Mouse (Mus musculus): ENCODE measurements around the gene Atp6v0e2. TPM values are rescaled to one million over a fixed set of nuclear protein-coding genes. Genes with fewer than 3 reads are reported as not detected.

The Atp6v0e2 gene
- not detected in 2 replicates for total RNA-seq (2014; fragmentation: Nextera tagmentation)
- 0.06 and 0.55 TPM in 2 replicates for total RNA-seq (2017)
- polyA plus RNA-seq (2012), result not detected in 2 replicates

GRCm38 (mm10) chr6:48537105-48537954, at the start of gene Atp6v0e2:
Gene Atp6v0e2, plus strand, starts transcription at chr6:48537615.
- DNase-seq (ENCODE audit: low spot score) (no peak), ATAC-seq (ENCODE audit: extremely low read depth, insufficient number of reproducible peaks, low FRiP score, poor library complexity, severe bottlenecking) (no peak)
- Histone ChIP-seq H3K9me3 (replicated peaks) (no peaks in the 10 kb centered on the region), H3K36me3 (replicated peaks) (no peaks in the 10 kb centered on the region), H3K27me3 (ENCODE audit: insufficient read depth, low read length) (peaks cover 6% of the 10 kb centered on the region; the same call in 1 of the 2 replicates), H3K4me3 (ENCODE audit: low read depth, low read length) (no peak within 1 kb of the TSS), H3K4me1 (ENCODE audit: insufficient read depth, low read depth, low read length) (no peaks in the 10 kb centered on the region)
- TF ChIP-seq TAL1 (conservative IDR thresholded peaks at IDR 0.05; ENCODE audit: low read depth, low read length), result no peak
- no peak for TF ChIP-seq GATA2 (IDR thresholded peaks at IDR 0.05; ENCODE audit: borderline replicate concordance, low read depth, low read length)
- TF ChIP-seq CTCF (IDR thresholded peaks at IDR 0.05; ENCODE audit: low read depth, low read length), result no peak
- no peak for TF ChIP-seq POLR2AphosphoS5 (IDR thresholded peaks at IDR 0.05; ENCODE audit: insufficient replicate concordance, low read depth, low read length)
- TF ChIP-seq GATA1 (IDR thresholded peaks at IDR 0.05; ENCODE audit: borderline replicate concordance, low read length), result no peak

DNA sequence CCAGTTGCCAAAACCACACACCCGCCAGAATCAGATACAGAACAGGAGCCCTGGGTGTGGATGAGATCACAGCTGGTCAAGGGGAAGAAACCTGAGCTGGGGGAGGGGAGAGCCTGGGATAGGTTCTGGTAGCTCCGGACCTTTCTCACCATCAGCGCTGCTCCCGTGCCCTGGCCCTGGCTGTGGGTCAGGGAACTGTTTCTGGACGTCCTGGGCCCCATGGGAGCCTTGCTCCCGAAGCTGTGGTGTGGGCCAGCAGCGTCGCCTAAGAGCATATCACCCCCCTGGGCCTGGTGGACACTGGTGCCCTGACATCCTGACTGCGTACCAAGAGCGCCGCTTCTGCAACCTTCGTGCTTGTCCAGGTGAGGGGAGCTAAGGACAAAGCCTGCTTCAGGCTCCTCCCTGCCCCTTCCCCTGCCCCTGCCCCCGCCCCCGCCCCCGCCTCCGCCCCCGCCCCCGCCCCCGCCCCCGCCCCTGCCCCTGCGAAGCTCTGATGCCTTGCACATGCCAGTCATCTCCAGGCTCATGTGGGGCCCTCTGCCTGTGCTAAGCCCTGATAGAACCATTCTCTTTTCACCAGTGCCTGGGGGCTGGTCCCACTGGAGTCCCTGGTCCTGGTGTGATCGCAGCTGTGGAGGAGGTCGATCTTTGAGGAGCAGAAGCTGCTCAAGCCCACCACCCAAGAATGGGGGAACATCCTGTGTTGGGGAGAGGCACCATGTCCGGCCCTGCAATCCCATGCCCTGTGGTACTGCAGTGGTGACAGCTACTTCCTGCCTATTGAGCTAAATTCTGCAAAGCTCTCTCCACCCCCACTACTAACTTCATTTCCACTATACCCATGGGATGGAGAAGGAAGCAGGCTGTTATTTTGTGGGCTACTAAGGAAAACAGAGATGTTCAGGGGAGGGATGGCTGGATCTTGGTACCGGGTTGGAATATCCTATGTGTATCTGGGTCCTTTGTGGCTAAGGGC, 49.4 kb upstream of the Atp6v0e2 start:
- H3K4me1 ChIP-seq (ENCODE audit: insufficient read depth, low read depth, low read length), result no peaks in the 10 kb centered on the region

DNA sequence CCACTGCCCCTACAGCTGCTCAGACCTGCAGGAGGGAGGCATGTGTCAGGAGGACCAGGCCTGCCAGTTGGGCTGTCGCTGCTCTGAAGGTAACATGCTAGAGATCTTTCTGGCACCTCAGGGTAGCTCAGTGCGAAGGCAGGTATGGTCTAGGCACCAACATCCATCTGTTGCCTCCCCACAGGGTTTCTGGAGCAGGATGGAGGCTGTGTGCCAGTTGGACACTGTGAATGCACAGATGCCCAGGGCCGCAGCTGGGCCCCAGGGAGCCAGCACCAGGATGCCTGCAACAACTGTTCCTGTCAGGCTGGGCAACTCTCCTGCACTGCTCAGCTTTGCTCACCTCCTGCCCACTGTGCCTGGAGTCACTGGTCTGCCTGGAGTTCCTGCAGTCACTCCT, 47.7 kb upstream of the Atp6v0e2 start:
- no peak overlapping the region for H3K4me3 ChIP-seq (ENCODE audit: low read depth, low read length)
- H3K9me3 ChIP-seq (replicated peaks), result no peaks in the 10 kb centered on the region
- TF ChIP-seq CTCF (IDR thresholded peaks at IDR 0.05; ENCODE audit: low read depth, low read length) (no peak), TAL1 (conservative IDR thresholded peaks at IDR 0.05; ENCODE audit: low read depth, low read length) (no peak)
- no peaks in the 10 kb centered on the region for H3K4me1 ChIP-seq (ENCODE audit: insufficient read depth, low read depth, low read length)
- DNase-seq (ENCODE audit: low spot score), result no peak
- H3K36me3 ChIP-seq (replicated peaks), result no peaks in the 10 kb centered on the region
- peaks cover 15% of the 10 kb centered on the region; the same call in 1 of the 2 replicates for H3K27me3 ChIP-seq (ENCODE audit: insufficient read depth, low read length)
- no peak for ATAC-seq (ENCODE audit: extremely low read depth, insufficient number of reproducible peaks, low FRiP score, poor library complexity, severe bottlenecking)

More for the DNA sequence above, 49.4 kb upstream of the Atp6v0e2 start:
- DNase-seq (ENCODE audit: low spot score) (no peak), ATAC-seq (ENCODE audit: extremely low read depth, insufficient number of reproducible peaks, low FRiP score, poor library complexity, severe bottlenecking) (no peak)
- Histone ChIP-seq H3K9me3 (replicated peaks) (no peaks in the 10 kb centered on the region), H3K36me3 (replicated peaks) (no peaks in the 10 kb centered on the region), H3K27me3 (ENCODE audit: insufficient read depth, low read length) (peaks cover 15% of the 10 kb centered on the region; the same call in 1 of the 2 replicates), H3K4me3 (ENCODE audit: low read depth, low read length) (no peak overlapping the region)
- TF ChIP-seq GATA2 (IDR thresholded peaks at IDR 0.05; ENCODE audit: borderline replicate concordance, low read depth, low read length) (no peak), CTCF (IDR thresholded peaks at IDR 0.05; ENCODE audit: low read depth, low read length) (no peak), GATA1 (IDR thresholded peaks at IDR 0.05; ENCODE audit: borderline replicate concordance, low read length) (no peak), TAL1 (conservative IDR thresholded peaks at IDR 0.05; ENCODE audit: low read depth, low read length) (no peak), POLR2AphosphoS5 (IDR thresholded peaks at IDR 0.05; ENCODE audit: insufficient replicate concordance, low read depth, low read length) (no peak)

- DNase-seq (ENCODE audit: low spot score), result no peak
- ATAC-seq (ENCODE audit: extremely low read depth, insufficient number of reproducible peaks, low FRiP score, poor library complexity, severe bottlenecking), result no peak
- peaks cover 3% of the 10 kb centered on the region; the same call in 1 of the 2 replicates for H3K9me3 ChIP-seq (replicated peaks)
- no peaks in the 10 kb centered on the region for H3K36me3 ChIP-seq (replicated peaks)
- H3K4me3 ChIP-seq (ENCODE audit: low read depth, low read length), result no peak overlapping the region
- H3K27me3 ChIP-seq (ENCODE audit: insufficient read depth, low read length), result peaks cover 11% of the 10 kb centered on the region; the same call in 1 of the 2 replicates
- no peaks in the 10 kb centered on the region for H3K4me1 ChIP-seq (ENCODE audit: insufficient read depth, low read depth, low read length)
- TF ChIP-seq GATA2 (IDR thresholded peaks at IDR 0.05; ENCODE audit: borderline replicate concordance, low read depth, low read length) (no peak), POLR2AphosphoS5 (IDR thresholded peaks at IDR 0.05; ENCODE audit: insufficient replicate concordance, low read depth, low read length) (no peak), GATA1 (IDR thresholded peaks at IDR 0.05; ENCODE audit: borderline replicate concordance, low read length) (no peak), CTCF (IDR thresholded peaks at IDR 0.05; ENCODE audit: low read depth, low read length) (no peak), TAL1 (conservative IDR thresholded peaks at IDR 0.05; ENCODE audit: low read depth, low read length) (no peak)
These were observed 46.1 kb upstream of the Atp6v0e2 start for GRCm38 (mm10) chr6:48491361-48491760.

DNA sequence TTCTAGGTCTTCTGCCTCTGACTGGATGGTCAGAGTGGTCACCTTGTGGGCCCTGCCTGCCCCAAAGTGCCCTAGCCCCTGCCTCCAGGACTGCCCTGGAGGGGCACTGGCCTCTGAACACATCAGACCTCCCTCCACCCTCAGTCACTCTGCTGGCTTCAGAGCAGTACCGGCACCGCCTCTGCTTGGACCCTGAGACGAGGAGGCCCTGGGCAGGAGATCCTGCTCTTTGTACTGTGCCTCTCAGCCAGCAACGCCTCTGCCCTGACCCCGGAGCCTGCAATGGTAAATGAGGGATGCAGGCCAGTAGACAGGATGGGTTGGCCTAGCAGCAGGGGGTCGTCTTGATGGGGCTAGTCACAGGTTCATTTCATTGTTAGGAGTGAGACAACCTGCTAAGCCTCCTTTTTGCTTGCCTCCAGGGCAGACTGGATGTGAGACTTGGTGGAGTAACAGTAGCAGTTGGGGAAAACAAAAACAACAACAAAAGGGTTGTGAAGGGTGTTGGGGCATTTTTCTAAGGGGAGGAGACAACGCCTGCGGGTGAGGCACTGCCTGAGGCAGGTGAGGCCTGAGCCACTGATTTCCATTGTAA, 44.2 kb upstream of the Atp6v0e2 start:
- ATAC-seq (ENCODE audit: extremely low read depth, insufficient number of reproducible peaks, low FRiP score, poor library complexity, severe bottlenecking) (no peak), DNase-seq (ENCODE audit: low spot score) (no peak)
- Histone ChIP-seq H3K4me3 (ENCODE audit: low read depth, low read length) (no peak overlapping the region), H3K4me1 (ENCODE audit: insufficient read depth, low read depth, low read length) (no peaks in the 10 kb centered on the region), H3K27me3 (ENCODE audit: insufficient read depth, low read length) (peaks cover 11% of the 10 kb centered on the region; the same call in 1 of the 2 replicates), H3K36me3 (replicated peaks) (no peaks in the 10 kb centered on the region), H3K9me3 (replicated peaks) (peaks cover 3% of the 10 kb centered on the region; the same call in 1 of the 2 replicates)
- TF ChIP-seq POLR2AphosphoS5 (IDR thresholded peaks at IDR 0.05; ENCODE audit: insufficient replicate concordance, low read depth, low read length) (no peak), GATA2 (IDR thresholded peaks at IDR 0.05; ENCODE audit: borderline replicate concordance, low read depth, low read length) (no peak), CTCF (IDR thresholded peaks at IDR 0.05; ENCODE audit: low read depth, low read length) (no peak), GATA1 (IDR thresholded peaks at IDR 0.05; ENCODE audit: borderline replicate concordance, low read length) (no peak), TAL1 (conservative IDR thresholded peaks at IDR 0.05; ENCODE audit: low read depth, low read length) (no peak)
